Mouse (Mus musculus) spleen, postnatal 10 days (tissue): Measurements from ENCODE around the gene AI837181.
A peak's percentile ranks its signal among the peaks of the same experiment; 100 is the strongest.

Experiments
- DNase-seq, 2 experiments: peaks; one replicate each; pipeline ENCODE4 v3.0.0; 2021 to 2022; ENCODE audit warnings: low spot score in 2 of 2

The AI837181 gene

GRCm38 (mm10) chr19:5447515-5448353 is 22.8 kb downstream of the AI837181 start, which contains the start of gene Fosl1:
Gene Fosl1, plus strand, starts transcription at chr19:5447547.
- peak; percentile 60 to 84 for DNase-seq

- peak in 1 of 2 experiments; percentile 56 for DNase-seq
Measured at GRCm38 (mm10) chr19:5448354-5449150, 23.6 kb downstream of the AI837181 start.

GRCm38 (mm10) chr19:5449673-5450072 is 24.7 kb downstream of the AI837181 start:
- DNase-seq, result no peak

GRCm38 (mm10) chr19:5451766-5452165 is 26.8 kb downstream of the AI837181 start:
- DNase-seq, result no peak

GRCm38 (mm10) chr19:5455037-5455436 is 30.1 kb downstream of the AI837181 start:
- DNase-seq, result no peak

- DNase-seq, result no peak
Measured at GRCm38 (mm10) chr19:5455568-5455967, 30.6 kb downstream of the AI837181 start.

- DNase-seq, result no peak
Measured at GRCm38 (mm10) chr19:5456241-5456921, 31.4 kb downstream of the AI837181 start.

GRCm38 (mm10) chr19:5456922-5457745 is 32.2 kb downstream of the AI837181 start:
- DNase-seq, result peak; percentile 91 to 94

GRCm38 (mm10) chr19:5457746-5458442 is 33.0 kb downstream of the AI837181 start, which contains the start of gene Ccdc85b:
Gene Ccdc85b, minus strand, starts transcription at chr19:5457894.
- no peak for DNase-seq

GRCm38 (mm10) chr19:5459019-5459418 is 34.1 kb downstream of the AI837181 start:
- no peak for DNase-seq

GRCm38 (mm10) chr19:5459896-5460295 is 35.0 kb downstream of the AI837181 start:
- no peak for DNase-seq

- peak; percentile 78 to 91 for DNase-seq
Measured at GRCm38 (mm10) chr19:5460465-5460911, 35.5 kb downstream of the AI837181 start, which contains the start of gene Fibp. Gene Fibp, plus strand, starts transcription at chr19:5460615.

- no peak for DNase-seq
Measured at GRCm38 (mm10) chr19:5461411-5461810, 36.5 kb downstream of the AI837181 start.

GRCm38 (mm10) chr19:5463212-5463611 is 38.3 kb downstream of the AI837181 start:
- no peak for DNase-seq

GRCm38 (mm10) chr19:5463791-5464562 is 39.0 kb downstream of the AI837181 start:
- peak; percentile 42 to 71 for DNase-seq

GRCm38 (mm10) chr19:5465037-5465436 is 40.1 kb downstream of the AI837181 start:
- DNase-seq, result no peak

- DNase-seq, result no peak
Measured at GRCm38 (mm10) chr19:5466916-5467500, 42.1 kb downstream of the AI837181 start.

GRCm38 (mm10) chr19:5468374-5468773 is 43.4 kb downstream of the AI837181 start, which contains the start of gene Ctsw:
Gene Ctsw, minus strand, starts transcription at chr19:5468507.
- no peak for DNase-seq

- DNase-seq, result no peak
Measured at GRCm38 (mm10) chr19:5471846-5472245, 46.9 kb downstream of the AI837181 start.
